Mouse (Mus musculus): ENCODE measurements around the gene Pcyox1.
"Not testable (repeated sequence)": the region's sequence is repeated elsewhere in the genome, so short reads cannot be mapped to it uniquely, and the experiment has no call there.

The Pcyox1 gene

DNA sequence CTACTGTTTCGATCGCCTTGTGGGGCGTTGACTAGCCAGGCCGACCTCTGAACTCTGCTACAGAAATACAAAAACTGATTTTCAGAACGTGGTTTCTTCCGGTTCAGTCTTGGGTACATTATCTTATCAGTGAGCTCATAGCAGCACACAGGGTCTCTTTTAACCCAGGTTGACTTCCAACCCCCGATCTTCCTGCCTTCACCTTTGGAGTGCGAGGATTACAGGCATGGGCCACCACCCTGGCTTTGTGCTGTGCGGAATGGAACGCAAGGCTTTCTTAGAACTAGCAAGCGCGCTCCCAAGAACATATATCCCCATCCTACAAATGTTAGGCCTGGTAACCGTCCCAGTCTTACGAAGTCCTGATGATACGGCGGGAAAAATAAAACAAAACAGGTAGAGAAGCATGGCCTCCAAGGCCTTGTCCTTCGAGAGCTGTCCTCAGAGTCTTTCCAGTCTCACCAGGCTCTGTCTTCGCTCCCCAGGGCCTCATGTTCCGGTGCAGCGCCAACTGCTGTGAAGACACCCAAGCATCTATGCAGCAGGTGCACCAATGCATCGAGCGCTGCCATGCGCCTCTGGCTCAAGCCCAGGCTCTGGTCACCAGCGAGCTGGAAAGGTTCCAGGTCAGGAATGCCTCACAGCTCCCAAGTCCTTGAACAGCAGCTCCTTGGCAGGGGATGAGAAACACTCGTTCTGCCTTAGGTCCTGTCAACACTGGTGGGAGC lies 30.7 kb downstream of the Pcyox1 start:
- no peak for DNase-seq (ENCODE audit: low read depth)

DNA sequence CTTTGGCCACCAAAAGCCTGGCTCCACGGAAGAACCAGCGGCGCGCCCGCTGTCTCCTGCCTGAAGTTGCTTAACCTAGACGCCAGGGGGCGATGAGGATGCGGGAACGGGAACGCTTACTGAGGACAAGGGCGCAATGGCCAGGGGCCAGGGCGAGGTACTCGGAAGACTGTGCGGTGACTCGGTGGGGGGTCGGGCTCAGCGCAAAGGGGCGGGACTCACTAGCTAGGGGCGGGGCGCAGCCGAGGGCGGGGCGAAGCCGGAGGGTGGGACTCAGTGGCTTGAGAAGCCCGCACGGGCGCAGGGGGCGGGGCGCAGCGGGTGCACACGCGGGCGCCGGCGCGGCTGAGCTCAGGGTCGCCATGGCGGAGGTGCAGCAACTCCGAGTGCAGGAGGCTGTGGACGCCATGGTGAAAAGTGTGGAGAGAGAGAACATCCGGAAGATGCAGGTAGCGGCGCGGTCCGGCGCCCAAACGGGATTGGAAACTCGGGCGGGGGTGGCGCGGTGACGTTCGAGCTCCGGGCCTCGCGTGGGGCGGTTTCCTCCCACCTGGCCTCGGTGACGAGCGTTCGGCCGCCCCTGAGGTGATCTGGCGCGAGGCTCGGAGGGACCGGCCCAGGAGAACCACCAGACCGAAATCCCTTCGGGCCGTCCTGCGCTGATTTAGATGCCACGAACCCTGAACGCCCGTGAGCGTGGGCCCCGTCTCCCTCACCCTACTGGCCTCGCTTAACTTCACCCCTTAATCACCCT lies 31.4 kb downstream of the Pcyox1 start, which contains the start of gene Fam136a:
Gene Fam136a, plus strand, starts transcription at position 276 of the 754 bp plus-strand sequence.
- DNase-seq (ENCODE audit: low read depth): peak; percentile 96

DNA sequence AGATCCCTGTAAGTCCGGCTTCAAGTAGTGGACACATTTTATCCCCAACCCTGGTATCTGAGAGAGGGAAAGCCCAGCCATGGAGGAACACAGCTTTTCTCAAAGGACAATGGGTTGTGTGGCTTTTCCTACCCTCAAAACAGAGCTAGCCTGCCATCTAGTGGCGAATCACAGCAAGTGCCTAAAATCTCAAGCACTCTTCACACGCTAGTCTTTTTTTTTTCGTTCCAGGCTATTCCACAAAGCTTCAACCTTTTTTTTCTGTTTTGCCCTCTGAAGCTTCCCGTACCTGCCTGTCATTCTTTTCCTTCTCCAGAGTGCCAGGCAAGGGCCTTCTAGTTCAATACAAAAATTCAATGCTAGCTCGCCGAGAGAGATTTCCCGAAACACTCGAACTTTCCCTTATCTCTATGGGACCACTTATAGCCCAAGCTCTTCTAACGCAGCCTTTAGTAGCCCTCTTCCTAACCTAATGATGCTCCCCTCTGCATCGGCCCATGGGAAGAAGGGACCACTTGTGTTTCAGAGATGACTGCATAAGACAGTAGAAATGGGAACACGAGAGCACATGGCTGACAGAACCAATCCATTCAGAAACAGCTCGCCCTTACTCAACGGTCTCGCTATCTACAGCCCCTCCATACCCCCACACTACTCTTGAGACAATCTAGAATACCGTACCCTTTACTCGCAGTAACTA lies 32.4 kb downstream of the Pcyox1 start:
- DNase-seq (ENCODE audit: low read depth): peak; percentile 78

DNA sequence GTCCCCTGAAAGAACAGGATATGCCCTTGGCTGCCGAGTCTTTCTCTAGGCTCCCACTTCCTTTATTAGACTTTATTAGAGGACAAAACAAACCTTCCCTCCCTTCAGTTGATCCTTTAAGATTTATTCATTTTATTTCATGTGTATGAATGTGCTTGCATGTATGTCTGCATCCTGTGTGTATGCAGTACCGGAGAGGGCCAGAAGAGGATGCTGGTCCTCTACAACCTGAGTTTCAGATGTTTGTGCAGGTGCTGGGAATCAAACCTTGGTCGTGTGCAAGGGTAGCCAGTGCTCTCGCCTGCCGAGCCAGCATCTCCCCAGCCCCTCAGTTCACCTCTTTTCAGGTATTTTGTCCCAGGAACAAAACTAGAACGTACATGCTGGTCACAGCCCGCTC lies 35.6 kb downstream of the Pcyox1 start:
- no peak for DNase-seq (ENCODE audit: low read depth)

DNA sequence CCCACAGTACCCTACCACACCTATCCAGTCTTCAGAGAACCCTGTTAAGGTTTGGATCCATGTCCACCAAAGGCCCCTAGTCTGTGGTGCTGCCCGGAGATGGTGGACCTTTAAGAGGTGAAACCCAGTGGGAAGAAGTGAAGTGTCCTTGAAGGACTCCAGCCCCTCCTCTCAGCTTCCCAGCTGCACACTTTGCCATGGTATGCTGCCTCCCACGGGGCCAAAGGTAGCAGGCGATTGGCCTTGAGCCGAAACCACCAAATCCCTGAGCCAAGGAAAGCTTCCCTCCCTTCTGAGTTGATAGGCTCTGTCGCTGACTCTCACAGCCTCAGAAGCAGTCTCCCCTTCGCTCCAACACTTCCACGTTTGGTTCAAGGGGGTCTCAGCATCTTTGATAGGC lies 36.3 kb downstream of the Pcyox1 start:
- DNase-seq (ENCODE audit: low read depth): no peak

DNA sequence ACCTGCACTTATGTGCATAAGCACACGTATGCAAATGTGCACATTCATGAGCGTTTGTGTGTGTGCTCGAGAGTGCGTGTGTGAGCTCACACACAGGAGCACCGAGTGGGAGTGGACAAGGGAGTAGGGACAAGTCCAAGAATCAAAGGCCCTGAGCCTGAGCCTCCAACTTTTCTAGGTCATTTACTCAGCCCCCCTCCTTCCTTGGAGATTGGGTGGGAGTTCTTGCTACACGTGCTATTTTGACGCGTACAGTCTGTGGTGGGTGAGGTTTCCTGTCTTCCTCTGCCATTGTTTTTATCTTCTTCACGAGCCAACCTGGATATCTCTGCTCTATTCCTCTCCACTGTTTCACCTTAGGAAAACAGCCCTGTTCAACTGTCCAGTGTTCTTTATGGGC lies 40.0 kb downstream of the Pcyox1 start:
- DNase-seq (ENCODE audit: low read depth): no peak

DNA sequence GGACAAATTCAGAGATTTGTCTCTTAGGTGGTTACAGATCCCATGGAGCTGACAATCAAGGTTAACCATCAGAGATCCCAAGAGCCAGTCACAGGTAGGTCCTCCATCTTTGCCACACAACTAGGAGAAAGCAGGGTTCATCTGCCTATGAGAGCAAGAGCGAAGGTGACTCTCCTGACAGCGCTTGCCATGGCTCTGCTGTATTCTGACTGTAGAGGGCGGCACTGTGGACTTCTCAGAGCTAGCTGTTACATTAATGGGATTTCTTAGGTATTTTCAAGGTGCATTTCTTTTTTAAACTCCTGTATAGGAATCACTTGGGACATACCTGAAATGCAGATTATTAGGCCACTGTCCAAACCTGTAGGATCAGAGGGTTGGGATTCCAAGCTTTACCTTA lies 42.0 kb downstream of the Pcyox1 start:
- no peak for DNase-seq (ENCODE audit: low read depth)

DNA sequence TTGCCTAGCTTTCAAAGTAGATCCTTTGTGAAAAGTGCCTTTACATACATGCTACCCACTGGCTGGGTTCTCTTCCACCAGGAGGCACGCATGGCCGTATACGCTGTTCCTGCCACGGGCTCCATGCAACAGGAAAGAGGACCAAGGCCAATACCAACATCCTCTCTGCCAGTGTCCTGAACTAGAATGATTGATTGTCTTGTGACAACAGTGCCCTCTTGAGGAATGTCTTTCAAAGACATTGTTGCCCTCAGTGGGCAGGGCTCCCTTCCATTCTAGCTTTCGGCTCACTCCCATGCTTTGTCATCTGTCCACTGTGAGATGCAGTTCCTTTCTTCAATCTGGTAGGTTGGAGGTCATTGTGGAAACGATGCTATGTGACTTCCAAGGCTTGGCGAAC lies 47.7 kb downstream of the Pcyox1 start:
- no peak for DNase-seq (ENCODE audit: low read depth)

DNA sequence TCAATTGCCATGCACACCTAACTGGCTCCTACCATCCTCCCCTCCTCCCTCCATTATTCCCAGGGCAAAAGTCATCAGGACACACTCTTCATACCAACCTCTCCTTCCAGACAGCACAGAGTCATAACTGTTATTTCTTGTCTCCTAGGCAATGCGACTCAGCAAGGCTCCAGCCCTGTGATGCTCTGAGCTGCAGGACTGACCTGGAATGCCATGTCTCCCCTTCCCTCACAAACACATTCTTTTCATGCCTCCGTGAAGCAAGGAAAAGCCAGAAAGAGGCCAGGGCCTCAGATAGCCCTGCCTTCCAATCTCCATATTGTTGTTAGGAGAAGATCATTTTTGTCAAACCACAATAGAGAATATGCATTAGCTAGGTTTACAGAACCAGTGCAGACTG lies 50.9 kb downstream of the Pcyox1 start:
- DNase-seq (ENCODE audit: low read depth): no peak

DNA sequence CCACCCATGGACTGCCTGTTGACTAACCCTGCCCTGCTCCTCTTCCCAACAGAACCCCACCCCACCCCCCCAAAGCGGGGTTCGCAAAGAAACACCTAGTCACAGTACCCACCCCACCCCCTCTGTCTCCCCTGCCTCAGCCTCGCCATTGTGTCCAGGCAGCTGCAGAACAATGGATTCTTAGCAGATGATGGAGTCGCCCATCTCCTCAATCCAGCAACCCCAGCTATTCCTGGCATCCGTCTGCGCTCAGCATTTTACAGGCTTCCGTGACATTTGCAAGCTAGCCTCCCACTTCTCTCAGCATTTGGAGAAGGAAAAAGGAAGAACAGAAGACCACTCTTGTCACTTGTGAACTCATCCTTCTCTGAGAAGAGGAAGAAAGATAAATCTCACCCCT lies 53.3 kb downstream of the Pcyox1 start:
- DNase-seq (ENCODE audit: low read depth): no peak

DNA sequence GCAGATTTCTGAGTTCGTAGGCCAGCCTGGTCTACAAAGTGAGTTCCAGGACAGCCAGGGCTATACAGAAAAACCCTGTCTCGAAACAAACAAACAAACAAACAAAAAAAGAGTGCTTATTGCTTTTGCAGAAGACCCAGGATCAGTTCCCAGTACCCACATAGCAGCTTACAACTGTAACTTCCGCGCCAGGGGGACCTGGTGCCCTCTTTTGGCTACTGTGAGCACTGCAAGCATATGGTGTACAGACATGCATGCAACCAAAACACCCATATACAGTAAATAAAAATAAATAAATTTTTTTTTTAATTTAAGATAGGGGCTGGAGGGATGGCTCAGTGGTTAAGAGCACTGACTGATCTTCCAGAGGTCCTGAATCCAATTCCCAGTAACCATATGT lies 60.6 kb downstream of the Pcyox1 start:
- not testable (repeated sequence) for DNase-seq (ENCODE audit: low read depth)

Data from c-Kit-positive CD71-positive TER-119-negative erythroid progenitor cells, embryonic 14.5 days (primary cell).